Mouse (Mus musculus) adipocyte (in vitro differentiated cells): ENCODE results near the gene Pth2.
A peak's percentile ranks its signal among the peaks of the same experiment; 100 is the strongest.

ENCODE experiments used
- DNase-seq: peaks from one replicate; pipeline ENCODE4 v3.0.0-alpha.2; 2016; ENCODE audit warnings: low spot score

Gene Pth2

DNA sequence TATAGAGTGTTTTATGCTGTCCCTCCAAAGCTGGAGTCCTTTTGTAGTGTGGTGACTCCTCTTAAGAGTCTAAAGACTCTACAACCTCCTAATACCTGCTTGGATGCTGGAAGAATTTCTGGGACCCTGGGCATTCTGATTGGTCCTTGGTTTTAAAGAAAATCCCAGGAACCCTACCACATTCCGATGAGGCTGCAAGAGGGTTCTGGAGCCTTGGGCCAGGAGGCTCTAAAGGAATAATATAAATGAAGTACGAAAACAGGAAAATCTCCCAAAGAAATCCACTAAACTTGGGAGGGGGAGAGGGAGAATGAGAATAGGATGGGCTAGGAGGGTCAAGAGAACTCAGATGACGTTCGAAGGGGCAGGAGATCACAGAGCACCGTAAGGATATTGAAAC is 27.2 kb upstream of the Pth2 start:
- DNase-seq, result peak; percentile 8

DNA sequence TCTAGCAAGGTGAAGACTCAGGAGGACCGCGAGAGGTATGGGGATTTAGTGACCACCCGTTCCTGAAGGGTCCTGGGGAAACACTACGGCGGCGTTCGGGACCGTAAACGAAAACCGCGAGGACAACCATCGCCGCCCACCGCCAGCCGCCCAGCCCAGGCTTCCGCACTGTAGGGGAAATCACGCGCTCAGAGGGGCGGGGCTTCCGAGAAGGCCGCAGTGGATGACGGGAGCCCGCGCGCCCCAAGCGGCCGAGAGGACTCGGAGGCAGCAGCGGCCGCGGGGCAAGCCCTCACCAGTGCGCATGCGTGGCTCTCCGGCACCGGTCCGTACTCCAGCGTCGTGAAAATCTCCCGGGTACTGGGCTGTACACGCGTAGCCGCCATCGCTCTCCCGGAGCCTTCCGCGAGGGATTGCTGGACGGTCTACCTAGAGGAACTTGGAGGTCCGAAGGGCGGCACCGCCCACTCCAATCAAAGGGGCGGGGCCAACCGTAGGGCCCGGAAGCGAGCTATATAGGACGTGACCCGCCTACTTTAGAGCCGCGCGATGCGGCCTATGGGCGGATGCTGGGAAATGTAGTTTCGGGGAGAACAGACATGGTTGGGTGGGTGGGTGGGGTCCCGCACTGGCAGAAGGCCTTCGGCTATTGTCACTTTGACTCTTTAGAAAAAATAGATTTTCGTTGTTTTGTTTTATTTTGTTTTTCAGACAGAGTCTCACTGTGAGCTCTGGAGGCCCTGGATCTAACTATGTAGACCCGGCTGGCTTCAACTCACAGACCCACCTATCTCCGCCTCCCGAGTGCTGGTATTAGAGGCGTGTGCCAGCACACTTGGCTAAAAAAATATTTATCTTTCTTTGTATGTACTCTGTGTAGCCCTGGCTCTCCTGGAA is 26.5 kb upstream of the Pth2 start, which contains the start of the genes Pih1d1 and Aldh16a1:
Gene Pih1d1 (plus strand): TSS at position 208 of the 897 bp plus-strand sequence.
Gene Aldh16a1 (minus strand): TSS at position 489 of the 897 bp plus-strand sequence.
- peak; percentile 93 for DNase-seq

DNA sequence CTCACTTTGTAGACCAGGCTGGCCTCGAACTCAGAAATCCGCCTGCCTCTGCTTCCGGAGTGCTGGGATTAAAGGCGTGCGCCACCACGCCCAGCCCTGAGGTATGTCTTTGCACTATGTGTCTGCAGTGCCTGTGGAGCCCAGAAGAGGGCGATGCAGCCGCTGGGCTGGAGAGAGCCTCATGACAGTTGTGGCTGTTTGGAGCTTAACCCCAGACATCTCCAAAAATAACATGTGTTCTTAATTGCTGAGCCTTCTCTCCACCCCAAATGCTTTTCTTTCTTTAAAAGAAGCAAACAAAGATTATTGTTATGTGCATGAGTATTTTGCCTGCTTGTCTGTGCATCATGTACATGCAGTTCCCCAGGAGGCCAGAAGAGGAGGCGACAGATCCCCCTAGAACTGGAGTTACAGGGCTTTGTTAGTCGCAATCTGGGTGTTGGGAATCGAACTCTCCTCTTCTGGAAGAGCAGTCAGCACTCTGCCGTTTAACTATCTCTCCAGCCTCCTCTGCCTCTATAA is 25.7 kb upstream of the Pth2 start:
- DNase-seq, result peak; percentile 62

DNA sequence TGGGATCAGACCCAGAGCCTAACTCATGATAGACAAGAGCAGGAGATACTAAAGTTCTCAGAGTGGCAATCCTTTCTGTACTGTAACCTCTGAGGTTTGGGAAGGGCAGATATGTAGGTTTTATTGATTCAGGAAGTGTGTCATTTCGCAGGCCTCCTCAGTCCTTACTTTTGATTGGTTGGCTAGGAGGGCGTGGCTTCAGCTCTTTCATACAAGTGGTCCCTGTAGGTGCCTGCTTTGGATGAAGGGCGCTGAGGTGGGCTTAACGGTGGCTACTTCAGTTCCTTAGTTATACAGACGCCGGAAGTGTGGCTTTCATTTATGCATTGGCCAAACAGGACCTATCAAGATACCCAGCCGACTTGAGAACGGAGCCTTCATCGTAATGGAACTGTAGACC is 25.2 kb upstream of the Pth2 start:
- DNase-seq, result no peak

DNA sequence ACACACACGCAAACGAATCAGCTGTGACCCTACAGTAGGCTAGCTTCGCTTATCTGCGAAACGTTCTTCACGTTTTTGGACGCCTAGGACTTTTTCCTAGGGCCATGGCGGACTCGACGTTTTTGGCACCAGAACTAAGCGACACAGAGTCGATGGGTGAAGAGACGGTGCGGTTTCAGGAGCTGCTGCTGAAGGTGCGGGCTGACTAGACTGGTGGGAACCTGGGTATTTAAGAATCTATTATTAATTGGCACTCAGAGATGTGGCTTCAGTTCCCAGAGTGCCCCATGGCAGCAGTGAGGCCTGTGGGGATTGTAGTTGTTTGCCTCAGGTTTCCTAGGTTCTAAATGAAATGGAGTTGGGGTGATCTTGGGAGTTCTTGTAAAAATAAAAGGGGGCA is 24.6 kb upstream of the Pth2 start:
- no peak for DNase-seq

DNA sequence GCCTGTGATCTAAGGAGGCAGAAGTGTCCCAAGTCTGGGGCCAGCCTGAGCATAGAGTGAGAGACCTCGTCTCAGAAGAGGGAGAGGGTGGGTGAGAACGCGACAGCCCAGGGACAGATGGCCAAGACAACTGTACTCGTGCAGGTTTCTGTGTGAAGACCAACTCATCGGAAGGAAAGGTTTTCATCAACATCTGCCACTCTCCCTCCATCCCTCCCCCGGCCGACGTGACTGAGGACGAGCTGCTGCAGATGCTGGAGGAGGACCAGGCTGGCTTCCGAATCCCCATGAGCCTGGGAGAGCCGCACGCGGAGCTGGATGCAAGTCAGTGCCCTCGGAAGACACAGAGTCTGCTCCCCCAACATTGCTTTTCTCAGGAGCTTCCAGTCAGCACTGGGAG is 23.3 kb upstream of the Pth2 start:
- no peak for DNase-seq

DNA sequence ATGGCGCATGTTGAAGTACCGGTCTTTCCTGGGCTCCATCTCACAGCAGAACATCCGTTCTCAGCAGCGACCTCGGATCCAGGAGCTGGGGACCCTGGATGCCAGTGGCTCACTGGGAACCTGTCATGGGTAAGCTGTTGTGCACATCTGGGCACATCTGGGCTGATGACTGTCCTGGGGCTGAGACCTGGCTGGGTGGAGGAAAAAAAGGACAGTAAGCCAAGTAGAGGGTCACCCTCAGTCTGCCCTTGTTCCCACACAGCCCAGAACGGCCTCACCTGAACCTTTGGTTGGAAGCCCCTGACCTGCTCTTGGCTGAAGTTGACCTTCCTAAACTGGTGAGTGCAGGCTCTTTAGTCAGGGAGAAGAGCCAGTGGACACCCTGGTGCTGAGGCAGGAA is 21.8 kb upstream of the Pth2 start:
- DNase-seq, result no peak

DNA sequence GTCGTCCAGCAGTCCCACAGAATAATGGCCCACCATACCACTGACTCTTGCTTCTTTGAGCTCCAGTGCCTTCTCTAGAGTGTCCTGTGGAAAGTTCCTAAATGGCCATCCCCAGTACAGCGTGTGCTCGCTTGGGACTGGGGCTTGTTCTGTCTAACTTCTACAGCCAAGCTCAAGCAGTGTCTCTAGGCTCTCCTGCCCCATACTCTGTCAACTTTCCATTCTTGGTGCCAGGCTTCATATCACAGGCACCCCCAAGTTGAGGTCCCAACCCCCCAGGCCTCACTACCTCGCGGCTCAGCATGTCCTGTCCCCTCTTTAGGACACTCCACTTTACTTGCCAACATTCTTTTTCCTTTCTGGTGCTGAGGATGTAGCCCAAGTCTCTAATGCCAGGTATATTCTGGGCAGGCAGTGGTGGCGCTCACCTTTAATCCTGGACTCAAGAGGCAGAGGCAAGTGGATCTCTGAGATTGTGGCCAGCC is 20.4 kb upstream of the Pth2 start:
- no peak for DNase-seq

DNA sequence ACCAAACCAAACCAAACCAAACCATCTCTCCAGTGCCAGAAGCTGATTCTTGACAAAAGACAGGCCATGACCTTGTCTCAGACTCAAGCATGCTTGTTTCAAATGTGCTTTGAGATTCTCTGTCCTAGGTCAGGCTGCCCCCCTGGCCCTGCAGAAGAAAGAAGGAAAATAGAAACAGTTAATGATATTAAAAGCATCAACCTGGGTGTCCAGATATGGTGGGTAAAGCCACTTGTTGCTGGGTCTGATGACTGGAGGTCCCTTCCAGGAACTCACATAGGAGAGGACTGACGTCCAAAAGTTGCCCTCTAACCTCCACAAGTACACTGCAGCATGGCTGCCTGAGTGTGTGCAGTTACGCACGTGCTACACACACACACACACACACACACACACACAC is 19.9 kb upstream of the Pth2 start:
- no peak for DNase-seq

DNA sequence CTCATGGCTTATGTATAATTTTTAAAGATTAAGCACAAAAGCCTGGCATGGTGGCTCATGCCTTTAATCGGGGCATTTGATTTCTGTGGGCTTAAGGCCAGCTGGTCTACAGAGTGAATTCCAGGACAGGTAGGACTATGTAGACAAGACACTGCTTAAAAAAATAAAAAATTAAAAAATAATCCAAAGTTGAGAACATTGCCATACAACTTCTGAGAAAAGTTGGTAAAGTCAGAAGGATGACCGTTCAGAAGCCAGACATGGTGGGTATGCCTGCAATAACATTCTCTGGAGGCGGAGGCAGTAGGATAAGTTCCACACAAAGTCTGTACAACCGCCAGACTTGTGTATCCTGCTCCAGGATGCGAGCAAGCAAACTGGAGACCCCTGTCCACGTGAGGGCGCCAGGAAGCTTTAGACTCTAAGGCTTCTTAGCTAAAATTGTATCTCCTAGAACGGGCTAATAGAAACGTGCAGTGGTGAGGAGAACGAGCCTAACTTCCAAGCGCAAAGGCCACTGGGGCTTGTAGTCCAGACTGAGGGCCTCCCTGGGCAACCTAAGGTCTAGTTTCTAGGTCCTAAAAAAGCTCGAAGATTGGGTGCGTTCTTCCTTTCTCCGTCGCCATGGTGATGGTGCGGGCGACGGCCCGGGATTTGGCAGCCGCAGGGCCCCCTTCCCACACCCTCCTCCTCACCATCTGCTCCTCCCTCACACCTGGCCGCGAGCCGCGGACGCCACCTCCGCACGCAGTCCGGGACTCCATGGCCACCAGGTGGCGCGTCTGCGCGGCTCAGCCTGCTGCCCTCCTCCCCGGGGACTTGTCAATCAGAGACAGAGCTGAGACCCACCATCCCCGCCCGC is 19.0 kb upstream of the Pth2 start:
- DNase-seq, result peak; percentile 75

DNA sequence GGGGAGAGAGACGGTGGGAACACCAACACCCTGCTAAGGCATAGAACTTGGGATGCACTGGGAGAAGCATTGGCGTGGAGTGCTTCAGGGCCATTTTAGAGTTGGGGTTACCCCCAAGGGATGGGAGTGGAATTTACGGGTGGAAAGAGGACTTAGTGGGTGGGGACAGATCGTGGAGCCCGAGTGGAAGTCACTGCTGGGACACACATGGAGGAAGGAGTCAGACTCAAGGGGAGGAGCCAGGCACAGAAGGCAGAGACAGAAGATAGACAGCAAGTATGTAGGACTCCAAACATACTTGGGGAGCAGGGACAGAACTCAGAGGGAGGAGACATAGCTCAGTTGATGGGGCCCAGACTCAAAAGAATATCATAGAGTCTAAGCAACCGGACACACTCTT is 18.2 kb upstream of the Pth2 start:
- DNase-seq, result no peak

DNA sequence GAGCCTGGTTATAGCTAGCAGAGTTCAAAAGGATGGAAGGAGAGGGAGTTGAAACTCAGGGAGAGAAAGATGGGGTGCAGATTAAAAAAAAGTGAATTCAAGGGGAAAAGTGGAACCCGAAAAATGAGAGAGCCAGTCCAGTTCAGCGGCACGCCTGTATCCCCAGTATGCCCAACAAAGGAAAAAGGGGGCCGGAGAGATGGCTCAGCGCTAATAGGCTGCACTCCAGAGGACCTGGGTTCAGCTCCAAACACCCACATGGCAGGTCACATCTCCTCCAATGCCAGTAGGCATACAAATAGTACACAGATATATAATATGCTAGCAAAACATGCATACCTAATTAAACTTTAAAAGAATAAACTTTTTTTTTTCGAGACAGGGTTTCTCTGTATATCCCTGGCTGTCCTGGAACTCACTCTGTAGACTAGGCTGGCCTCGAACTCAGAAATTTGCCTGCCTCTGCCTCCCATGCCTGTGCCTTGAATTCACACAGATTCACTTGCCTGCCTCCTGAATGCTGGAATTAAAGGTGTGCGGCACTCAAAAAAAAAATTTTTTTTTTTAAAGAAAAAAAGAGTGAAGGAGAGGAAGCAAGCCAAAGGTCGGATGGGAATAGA is 17.7 kb upstream of the Pth2 start:
- DNase-seq, result no peak

DNA sequence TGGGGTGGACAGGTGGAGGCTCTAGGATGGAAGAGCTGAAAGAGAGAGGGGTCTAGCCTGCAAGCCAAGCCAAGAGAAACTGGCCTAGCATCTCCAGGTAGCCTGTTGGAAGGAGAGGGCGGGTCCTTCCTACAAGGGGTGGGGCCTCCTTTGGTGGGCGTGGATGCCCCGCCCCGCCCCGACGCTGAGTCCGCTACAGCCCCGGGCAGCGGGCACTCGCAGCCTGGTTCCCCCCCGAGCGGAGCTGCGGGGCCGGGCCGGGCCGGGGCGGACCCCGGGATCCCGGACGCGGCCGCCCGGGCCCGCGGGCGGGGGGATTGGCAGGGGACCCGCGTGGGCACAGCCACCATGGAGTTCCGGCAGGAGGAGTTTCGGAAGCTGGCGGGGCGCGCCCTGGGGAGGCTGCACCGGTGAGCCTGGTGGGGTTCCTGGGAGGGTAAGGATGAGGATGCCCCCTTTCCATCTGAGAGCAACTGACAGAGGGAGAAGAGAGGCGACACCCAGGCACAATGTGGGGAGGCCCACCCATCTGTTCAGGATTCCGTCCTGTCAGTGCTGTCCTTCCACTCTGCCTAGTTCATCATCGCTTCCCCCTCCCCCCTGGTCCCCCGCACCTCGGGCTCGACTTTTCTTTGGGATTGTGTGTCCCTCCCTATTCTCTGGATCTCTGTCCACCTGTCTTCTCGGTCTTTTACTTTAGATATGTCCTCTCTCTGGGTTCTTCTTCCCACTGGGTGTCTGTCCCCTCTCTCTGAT is 16.9 kb upstream of the Pth2 start, which contains the start of gene Slc17a7:
Gene Slc17a7 (plus strand): TSS at position 215 of the 756 bp plus-strand sequence.
- no peak for DNase-seq

DNA sequence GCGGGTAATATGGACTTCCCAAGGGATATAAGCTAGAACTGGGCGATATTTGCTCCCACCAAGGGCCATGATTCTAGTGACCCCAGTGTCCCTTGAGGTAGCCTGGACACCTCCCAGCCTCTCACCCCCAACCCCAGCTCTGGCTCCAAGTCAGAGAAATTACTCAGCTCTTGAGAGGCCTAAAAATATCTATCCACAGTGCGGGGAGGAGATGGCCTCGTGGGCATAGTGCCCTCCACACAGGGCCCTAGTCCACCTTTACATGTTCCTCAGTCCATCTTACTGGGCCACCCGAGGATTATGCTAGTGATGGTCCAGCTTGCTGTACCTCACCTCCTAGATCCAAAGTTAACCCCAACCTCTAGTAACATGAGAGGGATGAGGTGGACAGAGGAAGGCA is 16.0 kb upstream of the Pth2 start:
- no peak for DNase-seq

DNA sequence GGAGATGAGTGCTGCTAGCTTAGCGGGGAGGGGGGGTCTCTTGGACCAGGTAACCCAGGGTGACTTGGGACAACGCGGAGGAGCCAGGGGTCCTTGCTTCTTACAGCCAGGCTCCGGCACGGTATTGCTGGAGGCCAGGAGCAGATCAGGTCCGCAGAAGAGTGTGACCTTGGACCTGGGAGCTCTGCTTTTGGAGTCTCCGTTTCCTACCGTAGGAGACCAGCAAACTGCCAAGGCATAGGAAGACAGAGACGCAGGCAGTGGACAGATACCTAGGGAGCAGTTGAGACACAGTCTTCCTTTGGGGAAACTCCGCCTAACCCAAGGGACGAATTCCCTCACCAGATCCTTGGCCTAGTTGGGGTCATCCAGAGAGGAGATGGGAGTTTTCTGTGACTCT is 15.1 kb upstream of the Pth2 start:
- DNase-seq, result no peak

DNA sequence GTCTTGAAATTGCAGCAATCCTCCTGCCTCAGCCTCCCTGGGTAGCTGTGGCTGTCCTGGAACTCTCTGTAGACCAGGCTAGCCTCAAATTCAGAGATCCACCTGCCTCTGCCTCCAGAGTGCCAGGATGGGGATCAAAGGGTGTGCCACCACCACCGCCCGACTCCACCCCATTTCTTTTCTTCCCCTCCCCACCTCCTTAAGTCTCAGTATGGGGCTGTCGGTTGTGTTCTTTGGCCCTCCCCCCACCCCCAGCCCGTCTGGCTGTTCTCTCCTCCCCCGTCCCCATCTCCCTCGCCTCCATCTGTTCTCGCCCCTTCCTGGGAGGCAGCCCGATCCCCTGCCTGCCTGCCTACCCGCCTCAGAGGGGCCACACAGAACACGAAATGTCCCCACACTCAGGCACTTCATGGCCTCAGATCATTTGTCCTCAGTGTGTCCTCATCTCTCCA is 13.8 kb upstream of the Pth2 start:
- no peak for DNase-seq

DNA sequence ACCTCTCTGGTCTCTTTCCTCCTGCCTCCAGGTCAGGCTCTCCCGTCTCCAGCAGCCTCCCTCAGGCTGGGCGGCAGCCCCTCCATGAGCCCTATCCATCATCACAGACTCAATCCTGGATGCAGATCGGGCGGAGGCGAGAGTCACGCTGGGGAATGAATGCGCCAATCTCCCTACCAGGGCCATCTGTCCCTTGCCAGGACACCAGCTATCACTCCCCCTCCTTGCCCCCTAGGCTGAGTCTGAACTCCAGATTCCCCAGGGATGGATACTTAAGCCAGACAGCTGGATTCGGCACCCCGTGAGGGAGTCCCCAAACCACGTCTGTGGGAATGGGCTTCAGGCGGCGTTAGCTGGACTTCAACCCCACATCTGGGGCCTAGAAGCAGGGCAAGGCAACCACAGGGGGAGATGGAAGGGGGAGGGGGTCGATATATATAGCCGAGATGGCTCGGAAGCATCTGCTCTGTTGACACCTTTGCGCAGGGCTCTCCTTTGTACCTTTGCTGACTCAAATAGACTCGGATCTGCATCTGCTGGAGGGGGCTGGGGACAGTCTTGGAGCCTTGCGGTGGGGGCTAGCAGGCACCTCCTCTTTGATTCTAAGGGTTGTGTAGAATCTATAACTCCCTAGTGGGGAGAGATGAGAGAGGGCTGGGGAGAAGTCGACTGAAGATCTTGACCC is 12.9 kb upstream of the Pth2 start:
- DNase-seq, result no peak

DNA sequence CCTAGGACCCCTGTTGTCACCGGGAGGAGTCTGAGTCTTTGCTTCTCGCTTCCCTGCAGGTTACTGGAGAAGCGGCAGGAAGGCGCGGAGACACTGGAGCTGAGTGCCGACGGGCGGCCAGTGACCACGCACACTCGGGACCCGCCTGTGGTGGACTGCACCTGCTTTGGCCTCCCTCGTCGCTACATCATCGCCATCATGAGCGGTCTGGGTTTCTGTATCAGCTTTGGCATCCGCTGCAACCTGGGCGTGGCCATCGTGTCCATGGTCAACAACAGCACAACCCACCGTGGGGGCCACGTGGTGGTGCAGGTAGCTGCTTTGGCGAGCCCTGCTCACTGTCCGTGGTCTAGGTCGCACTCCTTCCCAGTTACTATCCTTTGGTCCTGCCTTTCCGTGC is 12.1 kb upstream of the Pth2 start:
- no peak for DNase-seq

DNA sequence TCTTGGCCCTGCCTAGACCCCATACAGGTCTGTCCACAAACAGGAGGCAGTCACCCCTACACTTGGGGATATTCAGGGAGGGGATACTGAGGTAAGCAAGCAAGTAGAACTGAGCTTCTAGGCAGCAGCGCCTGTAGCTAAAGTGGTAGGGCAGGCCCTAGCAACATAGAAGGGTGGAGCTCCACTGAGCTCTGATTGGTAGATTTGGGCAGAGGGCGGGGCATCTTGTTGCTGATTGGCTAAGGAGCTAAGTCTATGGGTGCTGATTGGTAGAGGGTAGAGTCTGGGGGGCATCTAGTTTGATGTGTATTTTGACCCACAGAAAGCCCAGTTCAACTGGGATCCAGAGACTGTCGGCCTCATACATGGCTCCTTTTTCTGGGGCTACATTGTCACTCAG is 11.3 kb upstream of the Pth2 start:
- DNase-seq, result no peak

DNA sequence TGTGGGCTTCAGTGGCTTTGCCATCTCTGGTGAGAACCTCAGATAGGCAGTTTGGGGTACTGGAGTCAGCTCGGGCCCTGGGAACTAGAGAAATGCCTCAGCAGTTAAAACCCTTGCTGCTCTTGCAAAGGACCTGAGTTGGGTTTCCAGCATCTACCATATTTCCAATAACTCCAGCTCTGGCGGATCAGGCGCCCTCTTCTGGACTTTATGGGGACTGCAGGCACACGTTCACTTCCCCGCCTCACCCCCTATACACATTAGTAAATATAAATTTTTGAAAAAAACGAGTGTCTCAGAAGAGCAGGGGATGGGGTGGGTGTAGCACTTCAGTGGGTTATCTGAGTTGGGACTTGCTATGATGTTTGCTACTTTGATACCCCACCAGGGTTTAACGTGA is 7.8 kb upstream of the Pth2 start:
- DNase-seq, result no peak

DNA sequence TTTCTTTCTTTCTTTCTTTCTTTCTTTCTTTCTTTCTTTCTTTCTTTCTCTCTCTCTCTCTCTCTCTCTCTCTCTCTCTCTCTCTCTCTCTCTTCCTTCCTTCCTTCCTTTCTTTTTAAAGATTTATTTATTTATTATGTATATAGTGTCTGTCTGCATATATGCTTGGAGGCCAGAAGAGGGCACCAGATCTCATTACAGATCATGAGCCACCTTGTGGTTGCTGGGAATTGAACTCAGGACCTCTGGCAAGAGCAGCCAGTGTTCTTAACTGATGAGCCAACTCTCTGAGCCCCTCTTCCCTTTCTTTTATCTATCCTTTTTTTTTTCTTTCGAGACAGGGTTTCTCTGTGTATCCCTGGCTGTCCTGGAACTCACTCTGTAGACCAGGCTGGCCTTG is 7.0 kb upstream of the Pth2 start:
- DNase-seq, result peak; percentile 19
